ENCODE assay signal across 27 mouse cellular contexts in the genomic region with DNA sequence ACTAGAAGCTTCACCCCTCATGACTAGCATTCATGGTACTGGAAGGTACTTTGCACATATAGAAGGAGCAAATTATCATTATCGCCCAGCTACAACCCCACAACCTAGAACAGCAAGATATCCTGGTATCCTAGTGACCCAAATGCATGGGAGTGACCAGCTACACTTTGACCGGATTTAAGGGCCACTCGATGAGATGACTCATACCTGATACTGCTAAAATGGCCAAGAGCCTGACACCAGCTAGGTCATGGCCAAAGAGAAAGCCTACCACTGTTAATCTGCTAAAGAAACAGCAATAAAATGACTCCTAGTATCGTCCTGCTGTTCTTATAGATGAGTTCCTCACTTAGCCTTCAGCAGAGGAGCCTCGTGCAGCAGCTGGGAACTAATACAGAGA. TPM values are rescaled to one million over a fixed set of nuclear protein-coding genes. Genes with fewer than 3 reads are reported as not detected.
"Had no signal": no experiment of that assay in that cellular context is flagged by ENCODE, and none has a peak within 500 bp of the region (broad histone marks: within the 10 kb centered on the region; RNA-seq: fewer than 3 reads in every experiment).

No protein-coding gene starts in this region.

- H3K27me3 ChIP-seq: liver, embryonic 15.5 days; midbrain, embryonic 13.5 days; midbrain, embryonic 15.5 days; neural tube, embryonic 13.5 days; neural tube, embryonic 15.5 days; stomach, embryonic 15.5 days had no signal

- H3K9ac ChIP-seq: liver, embryonic 15.5 days; lung, embryonic 14.5 days; midbrain, embryonic 13.5 days; midbrain, embryonic 15.5 days; neural tube, embryonic 13.5 days; neural tube, embryonic 15.5 days; stomach, embryonic 15.5 days had no signal

- DNase-seq: lung, adult 18-20 months; lung, embryonic 14.5 days; lung, postnatal 10 days; lung, postnatal 4 days; retina, postnatal 1 day; right cerebral cortex, adult 18-20 months; right cerebral cortex, postnatal 25 days; right cerebral cortex, postnatal 4 days; spleen, adult 18-20 months; thymus, adult 2 months; thymus, postnatal 25 days; thymus, postnatal 4 days had no signal

- H3K27ac ChIP-seq: liver, embryonic 15.5 days; midbrain, embryonic 10.5 days; midbrain, embryonic 13.5 days; midbrain, embryonic 15.5 days; neural tube, embryonic 13.5 days; neural tube, embryonic 15.5 days; stomach, embryonic 15.5 days; stomach, postnatal 0 days had no signal

- H3K4me3 ChIP-seq: liver, embryonic 15.5 days; midbrain, embryonic 10.5 days; midbrain, embryonic 13.5 days; midbrain, embryonic 15.5 days; myocyte; neural tube, embryonic 13.5 days; neural tube, embryonic 15.5 days; stomach, embryonic 15.5 days had no signal

- H3K4me1 ChIP-seq: liver, embryonic 15.5 days; midbrain, embryonic 10.5 days; midbrain, embryonic 13.5 days; midbrain, embryonic 15.5 days; neural tube, embryonic 13.5 days; neural tube, embryonic 15.5 days; stomach, embryonic 15.5 days had no signal

- H3K4me2 ChIP-seq: liver, embryonic 15.5 days; lung, embryonic 14.5 days; midbrain, embryonic 13.5 days; midbrain, embryonic 15.5 days; neural tube, embryonic 13.5 days; neural tube, embryonic 15.5 days; stomach, embryonic 15.5 days had no signal

- H3K36me3 ChIP-seq: liver, embryonic 15.5 days; midbrain, embryonic 10.5 days; midbrain, embryonic 13.5 days; midbrain, embryonic 15.5 days; neural tube, embryonic 13.5 days; neural tube, embryonic 15.5 days; stomach, embryonic 15.5 days had no signal

- ATAC-seq: midbrain, embryonic 13.5 days; midbrain, embryonic 15.5 days had no signal

- H3K9me3 ChIP-seq: liver, embryonic 15.5 days; midbrain, embryonic 10.5 days; midbrain, embryonic 15.5 days; neural tube, embryonic 15.5 days; stomach, embryonic 15.5 days had no signal

RNA-seq across cellular contexts. Expression of a gene that starts 19.8 kb away (rescaled TPM):
- total RNA-seq: megakaryocyte, adult 5-6 weeks; megakaryocyte-erythroid progenitor cell, adult 5-6 weeks had no signal
- polyA plus RNA-seq: liver, embryonic 15.5 days; lung, embryonic 14.5 days; lung, embryonic 16.5 days; midbrain, embryonic 10.5 days; midbrain, embryonic 13.5 days; midbrain, embryonic 15.5 days; myocyte; neural tube, embryonic 11.5 days; neural tube, embryonic 13.5 days; neural tube, embryonic 15.5 days; small intestine, adult 2 months; stomach, embryonic 15.5 days; stomach, postnatal 0 days; testis, adult 2 months had no signal
